Mouse (Mus musculus) midbrain, embryonic 16.5 days (tissue): Measurements from ENCODE around the gene Nol6. TPM values are rescaled to one million over a fixed set of nuclear protein-coding genes. Genes with fewer than 3 reads are reported as not detected.

ENCODE experiments used
- ATAC-seq: fragments of 200-750 bp; cut with Nextera tagmentation; 2 replicates; pipeline ENCODE4 v1.8.0; 2017; ENCODE audit warnings: moderate TSS enrichment
- H3K27ac ChIP-seq: fragments of 300-500 bp; sonication (generic); 2 replicates; pipeline ENCODE4 v1.5.1; 2014; ENCODE audit warnings: mild to moderate bottlenecking, low read length, mixed read lengths
- H3K27me3 ChIP-seq: fragments of 300-500 bp; sonication (generic); 2 replicates; pipeline ENCODE4 v1.6.1; 2014; ENCODE audit warnings: low read depth, low read length, mixed read lengths; ENCODE audit not compliant: control insufficient read depth, insufficient read depth
- H3K36me3 ChIP-seq: fragments of 300-500 bp; sonication (generic); 2 replicates; pipeline ENCODE4 v1.6.1; 2014; ENCODE audit warnings: mild to moderate bottlenecking, low read length, moderate library complexity, mixed read lengths; ENCODE audit not compliant: control insufficient read depth, insufficient read depth
- H3K4me1 ChIP-seq: fragments of 300-500 bp; sonication (generic); 2 replicates; pipeline ENCODE4 v1.6.1; 2014; ENCODE audit warnings: mild to moderate bottlenecking, low read length, mixed read lengths; ENCODE audit not compliant: control insufficient read depth, insufficient read depth
- H3K4me2 ChIP-seq: fragments of 300-500 bp; sonication (generic); 2 replicates; pipeline ENCODE4 v1.6.1; 2014; ENCODE audit warnings: mild to moderate bottlenecking, low read length, mixed read lengths
- H3K4me3 ChIP-seq: fragments of 300-500 bp; sonication (generic); 2 replicates; pipeline ENCODE4 v1.5.1; 2014; ENCODE audit warnings: low read depth, mild to moderate bottlenecking, low read length, moderate library complexity, mixed read lengths
- H3K9ac ChIP-seq: fragments of 300-500 bp; sonication (generic); 2 replicates; pipeline ENCODE4 v1.6.1; 2014; ENCODE audit warnings: low read depth, low read length, mixed read lengths
- H3K9me3 ChIP-seq: fragments of 300-500 bp; sonication (generic); replicated peaks from 2 replicates; pipeline ENCODE4 v1.6.1; 2014; ENCODE audit warnings: mild to moderate bottlenecking, low read length, mixed read lengths; ENCODE audit not compliant: control insufficient read depth, poor library complexity, severe bottlenecking
- WGBS: fragments of 180-500 bp; shearing (Covaris S2); extraction: QIAGEN DNeasy Blood & Tissue Kit; methylation state at CpG from one replicate; pipeline ENCODE4 v1.1.7; 2014; 5-methylcytosine and 5-hydroxymethylcytosine counted together
- polyA plus RNA-seq: library from polyadenylated mRNA; unstranded; fragments of >200 nt; fragmentation: Nextera tagmentation; extraction: Ambion mirVana; gene quantifications from 2 replicates; pipeline ENCODE4 v1.2.1, GENCODE M21; 2015

The Nol6 gene
- polyA plus RNA-seq, 1 experiment from 2014 or later = 43.6 TPM

DNA sequence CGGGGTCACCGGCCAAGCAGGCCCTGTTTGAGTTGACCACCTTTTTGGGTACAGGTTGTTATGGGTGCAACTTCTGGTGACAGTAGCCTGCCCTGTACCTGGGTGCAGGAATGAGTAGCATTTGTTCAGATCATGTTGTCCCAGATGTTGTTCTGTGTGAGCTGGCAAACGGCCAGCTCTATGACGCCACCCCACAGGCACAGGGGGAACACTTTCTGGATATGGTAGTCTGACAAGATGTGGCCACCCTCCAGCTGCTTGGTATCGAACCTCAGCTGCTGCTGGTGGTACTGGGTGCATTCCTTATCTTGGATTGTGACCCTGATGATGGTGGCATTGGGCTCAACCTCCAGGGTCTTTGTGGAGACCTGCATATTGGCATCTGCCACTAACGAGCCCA lies 8.2 kb upstream of the Nol6 start:
- Histone ChIP-seq H3K9ac (no peak overlapping the region), H3K4me3 (no peak overlapping the region), H3K4me1 (peaks cover 11% of the 10 kb centered on the region), H3K27me3 (no peaks in the 10 kb centered on the region), H3K9me3 (no peaks in the 10 kb centered on the region), H3K4me2 (no peak overlapping the region), H3K36me3 (no peaks in the 10 kb centered on the region), H3K27ac (no peak overlapping the region)
- no peak for ATAC-seq
- WGBS = 80% methylated on average over 6 of the region's 6 CpGs

DNA sequence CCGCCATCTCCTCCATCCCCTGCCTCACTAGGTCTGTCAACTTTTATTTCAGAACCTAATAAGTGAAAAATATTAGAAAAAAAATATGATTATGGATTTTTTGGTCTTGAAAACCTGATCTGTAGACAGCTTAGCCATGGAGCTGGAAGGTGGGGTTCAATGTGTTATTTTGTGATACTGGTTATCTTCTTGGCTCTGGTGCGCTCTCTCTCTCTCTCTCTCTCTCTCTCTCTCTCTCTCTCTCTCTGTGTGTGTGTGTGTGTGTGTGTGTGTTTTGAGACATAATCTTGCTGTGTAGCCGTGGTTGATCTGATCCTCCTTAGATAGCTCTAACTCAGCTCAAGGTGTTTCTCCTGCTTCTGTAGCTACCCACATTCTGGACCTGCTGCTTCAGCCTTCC lies 5.6 kb upstream of the Nol6 start:
- no peak for ATAC-seq

DNA sequence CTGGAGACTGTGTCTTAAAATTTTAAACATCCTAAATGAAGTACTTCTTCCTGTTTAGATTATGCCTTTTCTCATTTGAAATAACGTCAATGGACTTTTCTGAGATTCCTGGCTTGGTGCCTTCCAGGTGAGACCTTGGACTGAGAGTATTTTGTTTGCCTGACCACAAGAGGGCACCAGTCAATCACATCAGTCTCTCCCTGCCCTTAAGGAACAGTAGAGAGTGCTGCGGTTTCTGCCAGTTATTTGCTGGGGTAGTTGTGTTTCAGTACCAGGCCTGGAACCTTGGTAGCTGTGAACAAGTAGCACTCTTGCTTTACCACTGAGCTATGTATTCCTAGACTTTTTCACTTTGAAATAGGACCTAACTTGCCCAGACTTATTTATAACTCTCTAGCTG lies 5.2 kb upstream of the Nol6 start:
- Histone ChIP-seq H3K27me3 (no peaks in the 10 kb centered on the region), H3K9me3 (no peaks in the 10 kb centered on the region), H3K36me3 (no peaks in the 10 kb centered on the region), H3K4me3 (no peak overlapping the region), H3K9ac (no peak overlapping the region), H3K4me1 (peaks cover 3% of the 10 kb centered on the region; the same call in 1 of the 2 replicates), H3K27ac (no peak overlapping the region), H3K4me2 (no peak overlapping the region)
- WGBS = 2% methylated on average over 2 of the region's 2 CpGs
- ATAC-seq = no peak

More for the DNA sequence above, 5.6 kb upstream of the Nol6 start:
- H3K4me2 ChIP-seq = no peak overlapping the region
- peaks cover 5% of the 10 kb centered on the region; the same call in 1 of the 2 replicates for H3K4me1 ChIP-seq
- no peaks in the 10 kb centered on the region for H3K27me3 ChIP-seq
- no peak overlapping the region for H3K4me3 ChIP-seq
- H3K9ac ChIP-seq = no peak overlapping the region
- no peaks in the 10 kb centered on the region for H3K9me3 ChIP-seq
- 88% methylated on average over 3 of the region's 3 CpGs for WGBS
- H3K27ac ChIP-seq = no peak overlapping the region
- H3K36me3 ChIP-seq = no peaks in the 10 kb centered on the region

DNA sequence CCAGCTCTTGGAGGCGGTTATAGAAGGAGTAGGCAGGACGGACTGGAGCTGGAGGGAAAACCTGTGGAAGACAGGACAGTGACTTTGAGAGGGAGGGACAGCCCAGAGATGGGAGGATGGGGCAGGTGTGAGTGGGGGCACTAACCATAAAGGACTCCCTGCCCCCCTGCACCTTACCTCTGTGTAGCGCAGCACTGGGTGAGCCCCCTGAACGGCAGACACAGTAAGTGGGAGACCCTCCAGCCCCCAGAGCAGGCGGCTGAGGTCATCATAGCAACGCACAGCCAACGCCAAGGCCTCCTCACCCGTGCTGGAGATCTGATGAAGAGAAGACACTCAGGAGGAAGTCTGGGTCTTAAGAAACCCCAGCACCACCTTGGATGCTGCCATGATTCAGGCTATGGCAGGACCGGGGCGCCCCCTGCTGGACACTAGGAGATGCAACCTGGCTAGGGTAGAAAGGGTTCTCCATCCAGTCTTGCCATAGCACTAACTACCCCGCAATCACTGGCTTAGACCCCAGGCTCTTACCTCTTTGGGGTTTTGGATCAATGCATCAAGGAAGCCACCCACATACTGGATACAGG lies 5.5 kb downstream of the Nol6 start:
- WGBS = 77% methylated on average over 11 of the region's 11 CpGs
- Histone ChIP-seq H3K4me2 (no peak overlapping the region), H3K9me3 (no peaks in the 10 kb centered on the region), H3K36me3 (peaks cover 72% of the 10 kb centered on the region), H3K4me3 (no peak overlapping the region), H3K27me3 (no peaks in the 10 kb centered on the region), H3K27ac (no peak overlapping the region), H3K4me1 (peaks cover 9% of the 10 kb centered on the region), H3K9ac (no peak overlapping the region)
- ATAC-seq = 0 out of 2 replicates have a peak, but pooled peaks have one; percentile 13

DNA sequence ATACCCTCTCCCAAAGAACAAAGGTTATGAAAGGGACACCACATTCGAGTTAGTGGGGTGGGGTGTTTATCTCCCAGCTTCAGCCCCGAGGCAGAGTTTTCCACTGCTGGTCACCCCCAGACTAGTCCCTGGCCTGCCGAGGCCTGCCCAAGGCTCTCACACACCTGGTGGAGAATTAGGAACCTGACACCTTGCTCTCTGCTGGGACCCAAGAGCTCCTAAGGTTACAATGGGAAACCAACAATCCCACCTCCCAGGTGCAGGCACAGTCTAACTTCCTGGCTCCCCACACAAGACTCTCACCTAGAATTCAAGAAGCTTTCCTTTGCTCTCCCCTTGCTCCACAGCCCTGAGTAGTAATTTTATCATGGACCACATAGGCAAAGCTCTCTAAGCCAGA lies 7.4 kb downstream of the Nol6 start:
- Histone ChIP-seq H3K4me2 (no peak overlapping the region), H3K36me3 (peaks cover 69% of the 10 kb centered on the region), H3K9me3 (no peaks in the 10 kb centered on the region), H3K4me3 (no peak overlapping the region), H3K27me3 (no peaks in the 10 kb centered on the region), H3K4me1 (no peaks in the 10 kb centered on the region), H3K9ac (no peak overlapping the region), H3K27ac (no peak overlapping the region)
- ATAC-seq = no peak
- WGBS = 83% methylated on average over 3 of the region's 3 CpGs

DNA sequence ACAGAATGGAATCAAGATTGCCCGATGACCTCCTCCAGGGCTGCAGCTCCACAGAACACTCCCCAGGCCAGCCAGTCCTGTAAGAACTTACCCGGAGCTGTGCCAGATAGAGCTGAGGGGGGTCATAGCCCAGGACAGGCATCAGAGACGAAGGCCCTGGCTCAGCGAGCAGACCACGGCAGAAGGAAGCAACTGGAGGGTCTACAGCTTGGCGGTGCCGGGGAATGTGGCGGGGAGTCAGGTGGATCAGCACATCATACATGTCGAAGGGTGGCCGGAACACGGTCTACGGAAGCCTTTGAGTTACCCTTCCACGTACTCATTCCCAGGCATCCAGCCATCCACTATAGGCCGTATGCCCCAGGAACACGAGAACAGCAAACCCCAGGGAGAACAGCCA lies 8.5 kb downstream of the Nol6 start:
- 97% methylated on average over 15 of the region's 15 CpGs for WGBS

DNA sequence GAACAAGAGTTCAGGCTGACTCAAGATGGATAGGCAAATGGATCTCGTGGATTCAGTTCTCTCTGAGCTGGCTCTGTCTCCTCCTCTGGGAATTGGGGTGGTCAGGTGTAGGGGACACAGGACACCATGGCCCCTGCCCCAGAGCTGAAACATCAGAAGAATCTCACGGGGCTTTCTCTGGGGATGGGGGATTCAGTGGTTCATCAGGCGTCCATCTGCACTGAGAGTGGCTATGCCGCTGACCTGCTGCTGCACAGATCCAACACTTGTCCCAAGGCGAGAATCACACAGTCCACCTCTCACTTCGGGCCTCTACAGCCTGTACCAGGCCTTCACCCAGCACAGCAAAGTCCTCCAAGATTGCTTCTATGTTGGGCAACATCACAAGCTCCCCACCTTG lies 9.2 kb downstream of the Nol6 start:
- no peak for ATAC-seq
- no peaks in the 10 kb centered on the region for H3K27me3 ChIP-seq
- H3K9ac ChIP-seq = no peak overlapping the region
- H3K4me2 ChIP-seq = no peak overlapping the region
- no peaks in the 10 kb centered on the region for H3K4me1 ChIP-seq
- H3K4me3 ChIP-seq = no peak overlapping the region
- H3K27ac ChIP-seq = no peak overlapping the region
- WGBS = 90% methylated on average over 6 of the region's 6 CpGs
- H3K36me3 ChIP-seq = peaks cover 56% of the 10 kb centered on the region
- H3K9me3 ChIP-seq = no peaks in the 10 kb centered on the region

More for the DNA sequence above, 8.5 kb downstream of the Nol6 start:
- ATAC-seq = no peak
- Histone ChIP-seq H3K36me3 (peaks cover 59% of the 10 kb centered on the region), H3K4me3 (no peak overlapping the region), H3K9me3 (no peaks in the 10 kb centered on the region), H3K27me3 (no peaks in the 10 kb centered on the region), H3K9ac (no peak overlapping the region), H3K4me1 (no peaks in the 10 kb centered on the region), H3K4me2 (no peak overlapping the region), H3K27ac (no peak overlapping the region)

DNA sequence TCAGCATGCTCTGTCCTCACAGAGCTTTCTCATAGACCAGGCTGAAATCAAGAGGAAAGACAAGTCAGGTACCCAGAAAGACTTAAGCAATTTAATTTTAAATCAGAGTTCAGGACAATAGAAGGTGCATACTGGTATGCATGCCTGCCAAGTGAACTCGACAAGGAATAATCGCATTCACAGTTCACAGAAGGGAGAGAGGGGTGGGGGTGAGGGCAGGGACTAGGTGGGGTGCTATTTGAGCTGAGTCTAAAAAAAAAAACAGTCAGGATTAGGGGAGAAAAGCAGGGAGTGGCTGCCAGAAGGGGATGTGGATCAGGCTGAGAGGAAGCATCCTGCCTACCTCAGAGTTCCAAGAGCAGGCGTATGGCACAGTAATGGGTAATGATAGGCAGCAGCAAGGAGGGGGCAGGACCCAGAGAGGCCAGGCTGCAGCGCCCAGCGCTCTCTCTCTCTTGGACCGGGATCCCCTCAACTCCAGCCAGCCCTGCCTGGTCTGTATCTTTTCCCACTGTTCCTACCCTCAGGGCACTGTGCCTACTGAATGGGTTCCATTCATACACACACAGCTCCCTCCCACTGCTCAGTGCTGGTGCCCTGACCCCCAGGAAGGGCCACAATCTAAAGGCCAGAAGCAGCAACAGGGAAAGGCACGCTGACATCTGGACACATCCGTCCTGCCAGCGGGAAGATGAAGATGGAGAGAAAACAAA lies 9.7 kb downstream of the Nol6 start:
- Histone ChIP-seq H3K36me3 (peaks cover 51% of the 10 kb centered on the region), H3K27me3 (no peaks in the 10 kb centered on the region), H3K4me1 (no peaks in the 10 kb centered on the region), H3K4me3 (no peak overlapping the region), H3K9ac (no peak overlapping the region), H3K4me2 (no peak overlapping the region), H3K27ac (no peak overlapping the region), H3K9me3 (no peaks in the 10 kb centered on the region)
- 90% methylated on average over 9 of the region's 9 CpGs for WGBS
- ATAC-seq = no peak

DNA sequence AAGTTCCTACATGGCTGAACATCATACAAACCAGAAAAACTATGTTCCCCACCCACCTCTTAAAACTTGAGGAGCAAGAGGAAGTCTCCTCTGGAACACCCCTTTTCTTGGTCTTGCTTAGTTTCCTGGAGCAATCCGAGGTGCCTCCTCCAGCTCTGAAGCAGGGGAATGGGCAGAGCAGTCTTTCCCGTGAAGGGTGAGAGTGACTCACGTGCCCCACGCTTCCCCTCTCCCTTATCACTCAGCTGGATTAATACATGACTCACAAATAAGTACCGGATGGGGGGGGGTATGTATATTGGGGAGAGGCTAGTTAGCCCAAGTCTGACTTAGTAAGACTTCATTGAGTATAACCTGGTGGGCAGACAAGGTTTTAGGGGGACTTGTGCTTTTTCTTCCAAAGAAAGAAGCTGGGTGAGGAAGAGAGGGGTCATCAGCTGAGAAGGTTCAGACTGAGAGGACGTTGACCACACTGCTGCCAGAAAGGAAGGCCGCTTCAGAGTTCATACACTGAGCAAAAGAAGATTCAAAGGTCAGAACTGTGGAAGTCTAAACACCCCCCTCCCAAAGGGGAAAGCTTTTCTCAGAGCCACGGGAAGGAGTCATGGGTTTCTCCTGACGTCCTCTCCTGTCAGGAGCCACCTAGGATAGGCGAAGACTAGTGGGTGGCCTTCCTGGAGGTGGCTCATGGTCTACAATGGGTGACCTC lies 15.4 kb downstream of the Nol6 start:
- no peaks in the 10 kb centered on the region for H3K9me3 ChIP-seq
- ATAC-seq = no peak
- 89% methylated on average over 10 of the region's 10 CpGs for WGBS
- no peak overlapping the region for H3K27ac ChIP-seq
- no peaks in the 10 kb centered on the region for H3K4me1 ChIP-seq
- no peak overlapping the region for H3K4me2 ChIP-seq
- no peak overlapping the region for H3K9ac ChIP-seq
- H3K36me3 ChIP-seq = peaks cover 1% of the 10 kb centered on the region
- no peak overlapping the region for H3K4me3 ChIP-seq
- H3K27me3 ChIP-seq = no peaks in the 10 kb centered on the region
